Mouse (Mus musculus): ENCODE data around the gene Adgrl3. TPM values are rescaled to one million over a fixed set of nuclear protein-coding genes. Genes with fewer than 3 reads are reported as not detected.

Gene Adgrl3
- total and polyA plus RNA-seq, 2 experiments from 2014 or later, result 1.7 to 7.3 TPM

GRCm38 (mm10) chr5:81566577-81566976 lies 546.6 kb downstream of the Adgrl3 start:
- Histone ChIP-seq H3K4me2 (ENCODE audit: low read depth, low read length) (no peak overlapping the region), H3K9me3 (replicated peaks; ENCODE audit: control insufficient read depth, low read length) (no peaks in the 10 kb centered on the region), H3K9ac (replicated peaks; ENCODE audit: low read depth, low read length) (no peak overlapping the region), H3K27me3 (ENCODE audit: control insufficient read depth, insufficient read depth, low read length) (no peaks in the 10 kb centered on the region), H3K4me1 (ENCODE audit: control insufficient read depth, insufficient read depth) (no peaks in the 10 kb centered on the region), H3K4me3 (ENCODE audit: low read depth, low read length) (no peak overlapping the region), H3K27ac (ENCODE audit: low read depth) (no peak overlapping the region), H3K36me3 (replicated peaks; ENCODE audit: control insufficient read depth, insufficient read depth, low read length) (no peaks in the 10 kb centered on the region)
- DNase-seq (ENCODE audit: low spot score) (no peak), ATAC-seq (ENCODE audit: insufficient read depth, low read depth) (no peak)
- no peak for TF ChIP-seq CTCF (IDR thresholded peaks at IDR 0.05; ENCODE audit: low read depth)
- TF ChIP-seq EP300 (IDR thresholded peaks at IDR 0.05; ENCODE audit: low read depth), result no peak
- WGBS, result 86% methylated on average over 1 of the region's 1 CpGs

GRCm38 (mm10) chr5:81568743-81569142 lies 548.8 kb downstream of the Adgrl3 start:
- H3K9ac ChIP-seq (replicated peaks; ENCODE audit: low read depth, low read length), result no peak overlapping the region
- no peak for ATAC-seq (ENCODE audit: insufficient read depth, low read depth)
- H3K4me3 ChIP-seq (ENCODE audit: low read depth, low read length), result no peak overlapping the region
- H3K9me3 ChIP-seq (replicated peaks; ENCODE audit: control insufficient read depth, low read length), result no peaks in the 10 kb centered on the region
- H3K4me1 ChIP-seq (ENCODE audit: control insufficient read depth, insufficient read depth), result no peaks in the 10 kb centered on the region
- no peak overlapping the region for H3K27ac ChIP-seq (ENCODE audit: low read depth)
- H3K36me3 ChIP-seq (replicated peaks; ENCODE audit: control insufficient read depth, insufficient read depth, low read length), result no peaks in the 10 kb centered on the region
- H3K4me2 ChIP-seq (ENCODE audit: low read depth, low read length), result no peak overlapping the region
- no peak for DNase-seq (ENCODE audit: low spot score)
- WGBS, result 56% methylated on average over 1 of the region's 1 CpGs
- TF ChIP-seq EP300 (IDR thresholded peaks at IDR 0.05; ENCODE audit: low read depth), result no peak
- TF ChIP-seq CTCF (IDR thresholded peaks at IDR 0.05; ENCODE audit: low read depth), result no peak
- H3K27me3 ChIP-seq (ENCODE audit: control insufficient read depth, insufficient read depth, low read length), result no peaks in the 10 kb centered on the region

- H3K9ac ChIP-seq (replicated peaks; ENCODE audit: low read depth, low read length), result no peak overlapping the region
- H3K36me3 ChIP-seq (replicated peaks; ENCODE audit: control insufficient read depth, insufficient read depth, low read length), result no peaks in the 10 kb centered on the region
- H3K4me2 ChIP-seq (ENCODE audit: low read depth, low read length), result no peak overlapping the region
- no peaks in the 10 kb centered on the region for H3K27me3 ChIP-seq (ENCODE audit: control insufficient read depth, insufficient read depth, low read length)
- H3K9me3 ChIP-seq (replicated peaks; ENCODE audit: control insufficient read depth, low read length), result no peaks in the 10 kb centered on the region
- WGBS, result 87% methylated on average over 5 of the region's 5 CpGs
- no peak overlapping the region for H3K4me3 ChIP-seq (ENCODE audit: low read depth, low read length)
- TF ChIP-seq CTCF (IDR thresholded peaks at IDR 0.05; ENCODE audit: low read depth) (no peak), EP300 (IDR thresholded peaks at IDR 0.05; ENCODE audit: low read depth) (no peak)
- DNase-seq (ENCODE audit: low spot score) (no peak), ATAC-seq (ENCODE audit: insufficient read depth, low read depth) (no peak)
- H3K4me1 ChIP-seq (ENCODE audit: control insufficient read depth, insufficient read depth), result no peaks in the 10 kb centered on the region
- no peak overlapping the region for H3K27ac ChIP-seq (ENCODE audit: low read depth)
Measured at GRCm38 (mm10) chr5:81582886-81583285, 562.9 kb downstream of the Adgrl3 start.

- no peak overlapping the region for H3K27ac ChIP-seq (ENCODE audit: low read depth)
- DNase-seq (ENCODE audit: low spot score), result no peak
- no peak overlapping the region for H3K9ac ChIP-seq (replicated peaks; ENCODE audit: low read depth, low read length)
- no peaks in the 10 kb centered on the region for H3K27me3 ChIP-seq (ENCODE audit: control insufficient read depth, insufficient read depth, low read length)
- H3K9me3 ChIP-seq (replicated peaks; ENCODE audit: control insufficient read depth, low read length), result no peaks in the 10 kb centered on the region
- no peak for ATAC-seq (ENCODE audit: insufficient read depth, low read depth)
- no peak overlapping the region for H3K4me3 ChIP-seq (ENCODE audit: low read depth, low read length)
- WGBS, result 55% methylated on average over 3 of the region's 3 CpGs
- no peaks in the 10 kb centered on the region for H3K4me1 ChIP-seq (ENCODE audit: control insufficient read depth, insufficient read depth)
- H3K4me2 ChIP-seq (ENCODE audit: low read depth, low read length), result no peak overlapping the region
- no peaks in the 10 kb centered on the region for H3K36me3 ChIP-seq (replicated peaks; ENCODE audit: control insufficient read depth, insufficient read depth, low read length)
- TF ChIP-seq CTCF (IDR thresholded peaks at IDR 0.05; ENCODE audit: low read depth), result no peak
- TF ChIP-seq EP300 (IDR thresholded peaks at IDR 0.05; ENCODE audit: low read depth), result no peak
Measured at GRCm38 (mm10) chr5:81583425-81583824, 563.5 kb downstream of the Adgrl3 start.

- Histone ChIP-seq H3K36me3 (replicated peaks; ENCODE audit: control insufficient read depth, insufficient read depth, low read length) (no peaks in the 10 kb centered on the region), H3K4me2 (ENCODE audit: low read depth, low read length) (no peak overlapping the region), H3K4me1 (ENCODE audit: control insufficient read depth, insufficient read depth) (no peaks in the 10 kb centered on the region), H3K9me3 (replicated peaks; ENCODE audit: control insufficient read depth, low read length) (no peaks in the 10 kb centered on the region), H3K4me3 (ENCODE audit: low read depth, low read length) (no peak overlapping the region), H3K27me3 (ENCODE audit: control insufficient read depth, insufficient read depth, low read length) (no peaks in the 10 kb centered on the region), H3K9ac (replicated peaks; ENCODE audit: low read depth, low read length) (no peak overlapping the region), H3K27ac (ENCODE audit: low read depth) (no peak overlapping the region)
- DNase-seq (ENCODE audit: low spot score), result no peak
- no peak for ATAC-seq (ENCODE audit: insufficient read depth, low read depth)
- TF ChIP-seq EP300 (IDR thresholded peaks at IDR 0.05; ENCODE audit: low read depth) (no peak), CTCF (IDR thresholded peaks at IDR 0.05; ENCODE audit: low read depth) (no peak)
- WGBS, result 61% methylated on average over 3 of the region's 3 CpGs
Measured at GRCm38 (mm10) chr5:81584945-81585344, 565.0 kb downstream of the Adgrl3 start.

- WGBS, result 69% methylated on average over 14 of the region's 14 CpGs
- no peak overlapping the region for H3K27ac ChIP-seq (ENCODE audit: low read depth)
- no peaks in the 10 kb centered on the region for H3K36me3 ChIP-seq (replicated peaks; ENCODE audit: control insufficient read depth, insufficient read depth, low read length)
- TF ChIP-seq EP300 (IDR thresholded peaks at IDR 0.05; ENCODE audit: low read depth) (no peak), CTCF (IDR thresholded peaks at IDR 0.05; ENCODE audit: low read depth) (no peak)
- no peaks in the 10 kb centered on the region for H3K27me3 ChIP-seq (ENCODE audit: control insufficient read depth, insufficient read depth, low read length)
- no peak overlapping the region for H3K9ac ChIP-seq (replicated peaks; ENCODE audit: low read depth, low read length)
- H3K4me1 ChIP-seq (ENCODE audit: control insufficient read depth, insufficient read depth), result no peaks in the 10 kb centered on the region
- no peak for ATAC-seq (ENCODE audit: insufficient read depth, low read depth)
- no peak overlapping the region for H3K4me3 ChIP-seq (ENCODE audit: low read depth, low read length)
- H3K9me3 ChIP-seq (replicated peaks; ENCODE audit: control insufficient read depth, low read length), result no peaks in the 10 kb centered on the region
- no peak for DNase-seq (ENCODE audit: low spot score)
- no peak overlapping the region for H3K4me2 ChIP-seq (ENCODE audit: low read depth, low read length)
Measured at GRCm38 (mm10) chr5:81590005-81590694, 570.2 kb downstream of the Adgrl3 start.

Data from heart, postnatal 0 days (tissue).